Mouse (Mus musculus) brain, embryonic 14.5 days (tissue): Measurements from ENCODE around the gene Gal3st2c.

Experiments
- CTCF ChIP-seq: fragments of 200-500 bp; IDR thresholded peaks from 2 replicates; pipeline ENCODE4 v1.5.1; 2012; ENCODE audit warnings: inconsistent platforms, mild to moderate bottlenecking, moderate library complexity, borderline replicate concordance; ENCODE audit not compliant: insufficient read depth, insufficient read length; ENCODE audit errors: extremely low read depth
- POLR2A ChIP-seq: fragments of 200-500 bp; IDR thresholded peaks from 2 replicates; pipeline ENCODE4 v1.6.1; 2012; ENCODE audit warnings: mild to moderate bottlenecking, inconsistent platforms, borderline replicate concordance; ENCODE audit not compliant: poor library complexity, insufficient read depth, insufficient read length, severe bottlenecking; ENCODE audit errors: extremely low read depth

- no peak for TF ChIP-seq POLR2A
- no peak for TF ChIP-seq CTCF
Observed at GRCm38 (mm10) chr1:94054481-94054880, 64.2 kb downstream of the Gal3st2c start.
